Mouse (Mus musculus) midbrain, embryonic 15.5 days (tissue): ENCODE data around the gene Shank1. TPM values are rescaled to one million over a fixed set of nuclear protein-coding genes. Genes with fewer than 3 reads are reported as not detected.
A peak's percentile ranks its signal among the peaks of the same experiment; 100 is the strongest.

Experiments
- ATAC-seq: fragments of 200-750 bp; cut with Nextera tagmentation; replicated peaks from 2 replicates; pipeline ENCODE4 v1.8.0; 2017; ENCODE audit warnings: moderate TSS enrichment
- H3K27ac ChIP-seq: fragments of 300-500 bp; sonication (generic); 2 replicates; pipeline ENCODE4 v1.5.1; 2015; ENCODE audit warnings: mild to moderate bottlenecking, inconsistent platforms
- H3K27me3 ChIP-seq: fragments of 300-500 bp; sonication (generic); replicated peaks from 2 replicates; pipeline ENCODE4 v1.6.1; 2015; ENCODE audit warnings: inconsistent platforms
- H3K36me3 ChIP-seq: fragments of 300-500 bp; sonication (generic); replicated peaks from 2 replicates; pipeline ENCODE4 v1.6.1; 2015; ENCODE audit warnings: inconsistent platforms
- H3K4me1 ChIP-seq: fragments of 300-500 bp; sonication (generic); 2 replicates; pipeline ENCODE4 v1.6.1; 2015; ENCODE audit warnings: inconsistent platforms
- H3K4me2 ChIP-seq: fragments of 300-500 bp; sonication (generic); 2 replicates; pipeline ENCODE4 v1.6.1; 2015; ENCODE audit warnings: inconsistent platforms, mild to moderate bottlenecking, moderate library complexity
- H3K4me3 ChIP-seq: fragments of 300-500 bp; sonication (generic); 2 replicates; pipeline ENCODE4 v1.5.1; 2015; ENCODE audit warnings: mild to moderate bottlenecking, inconsistent platforms
- H3K9ac ChIP-seq: fragments of 300-500 bp; sonication (generic); 2 replicates; pipeline ENCODE4 v1.6.1; 2015; ENCODE audit warnings: mild to moderate bottlenecking, inconsistent platforms
- H3K9me3 ChIP-seq: fragments of 300-500 bp; sonication (generic); 2 replicates; pipeline ENCODE4 v1.6.1; 2016; ENCODE audit warnings: inconsistent platforms
- WGBS: fragments of 180-500 bp; shearing (Covaris S2); methylation state at CpG from one replicate; pipeline ENCODE4 v1.1.7; 2015; ENCODE audit warnings: mixed read lengths; 5-methylcytosine and 5-hydroxymethylcytosine counted together
- polyA plus RNA-seq: library from polyadenylated mRNA; unstranded; fragments of >200 nt; fragmentation: Nextera tagmentation; extraction: Ambion mirVana; gene quantifications from 2 replicates; pipeline ENCODE4 v1.2.1, GENCODE M21; 2015

Gene Shank1
- polyA plus RNA-seq, 1 experiment from 2014 or later = 46.5 TPM

GRCm38 (mm10) chr7:44332336-44332735, 22.3 kb downstream of the Shank1 start:
- ATAC-seq = no peak
- WGBS = 76% methylated on average over 3 of the region's 3 CpGs
- Histone ChIP-seq H3K4me2 (no peak overlapping the region), H3K9me3 (no peaks in the 10 kb centered on the region), H3K27ac (no peak overlapping the region), H3K9ac (no peak overlapping the region), H3K27me3 (no peaks in the 10 kb centered on the region), H3K4me3 (no peak overlapping the region), H3K4me1 (peaks cover 17% of the 10 kb centered on the region), H3K36me3 (peaks cover 18% of the 10 kb centered on the region)

- Histone ChIP-seq H3K27me3 (no peaks in the 10 kb centered on the region), H3K4me2 (no peak overlapping the region), H3K4me1 (peaks cover 31% of the 10 kb centered on the region), H3K4me3 (no peak overlapping the region), H3K27ac (no peak overlapping the region), H3K36me3 (peaks cover 11% of the 10 kb centered on the region), H3K9ac (no peak overlapping the region), H3K9me3 (no peaks in the 10 kb centered on the region)
- 73% methylated on average over 14 of the region's 14 CpGs for WGBS
- ATAC-seq = no peak
These were observed 24.1 kb downstream of the Shank1 start for GRCm38 (mm10) chr7:44334139-44334538.

- no peaks in the 10 kb centered on the region for H3K9me3 ChIP-seq
- 4% methylated on average over 22 of the region's 40 CpGs for WGBS
- no peaks in the 10 kb centered on the region for H3K27me3 ChIP-seq
- ATAC-seq = peak; percentile 75
- H3K4me3 ChIP-seq = peak overlapping the region; percentile 75
- H3K9ac ChIP-seq = peak overlapping the region; percentile 90
- H3K27ac ChIP-seq = peak overlapping the region; percentile 92
- H3K4me1 ChIP-seq = peaks cover 31% of the 10 kb centered on the region
- H3K36me3 ChIP-seq = peaks cover 3% of the 10 kb centered on the region; the same call in 1 of the 2 replicates
- H3K4me2 ChIP-seq = peak overlapping the region; percentile 96
These were observed 25.2 kb downstream of the Shank1 start for GRCm38 (mm10) chr7:44335031-44335878.

GRCm38 (mm10) chr7:44336046-44337021, 26.3 kb downstream of the Shank1 start:
- peak; percentile 79 for ATAC-seq
- Histone ChIP-seq H3K4me1 (peaks cover 31% of the 10 kb centered on the region), H3K4me2 (peak overlapping the region; percentile 96), H3K36me3 (peaks cover 3% of the 10 kb centered on the region; the same call in 1 of the 2 replicates), H3K9me3 (no peaks in the 10 kb centered on the region), H3K4me3 (peak overlapping the region; percentile 75), H3K27me3 (no peaks in the 10 kb centered on the region), H3K9ac (peak overlapping the region; percentile 90), H3K27ac (peak overlapping the region; percentile 92)
- 2% methylated on average over 51 of the region's 54 CpGs for WGBS

- peak; percentile 12 for ATAC-seq
- 2% methylated on average over 32 of the region's 32 CpGs for WGBS
- Histone ChIP-seq H3K27me3 (no peaks in the 10 kb centered on the region), H3K4me1 (peaks cover 31% of the 10 kb centered on the region), H3K27ac (peak overlapping the region; percentile 92), H3K9me3 (no peaks in the 10 kb centered on the region), H3K4me2 (peak overlapping the region; percentile 96), H3K36me3 (peaks cover under 1% of the 10 kb centered on the region; the same call in 1 of the 2 replicates), H3K4me3 (peak overlapping the region; percentile 75), H3K9ac (peak overlapping the region; percentile 90)
These were observed 27.2 kb downstream of the Shank1 start for GRCm38 (mm10) chr7:44337121-44337849.

- H3K9ac ChIP-seq = no peak overlapping the region
- no peak overlapping the region for H3K4me3 ChIP-seq
- no peak overlapping the region for H3K4me2 ChIP-seq
- H3K27ac ChIP-seq = no peak overlapping the region
- H3K4me1 ChIP-seq = peaks cover 26% of the 10 kb centered on the region
- H3K27me3 ChIP-seq = no peaks in the 10 kb centered on the region
- H3K36me3 ChIP-seq = peaks cover 20% of the 10 kb centered on the region
- no peak for ATAC-seq
- H3K9me3 ChIP-seq = no peaks in the 10 kb centered on the region
- WGBS = 75% methylated on average over 6 of the region's 6 CpGs
These were observed 30.2 kb downstream of the Shank1 start for GRCm38 (mm10) chr7:44340226-44340625.

GRCm38 (mm10) chr7:44341119-44341518, 31.1 kb downstream of the Shank1 start:
- H3K27me3 ChIP-seq = no peaks in the 10 kb centered on the region
- H3K36me3 ChIP-seq = peaks cover 28% of the 10 kb centered on the region
- H3K4me3 ChIP-seq = no peak overlapping the region
- ATAC-seq = no peak
- peaks cover 24% of the 10 kb centered on the region for H3K4me1 ChIP-seq
- no peak overlapping the region for H3K4me2 ChIP-seq
- H3K27ac ChIP-seq = no peak overlapping the region
- no peak overlapping the region for H3K9ac ChIP-seq
- no peaks in the 10 kb centered on the region for H3K9me3 ChIP-seq
- 88% methylated on average over 10 of the region's 10 CpGs for WGBS

- no peak for ATAC-seq
- H3K27ac ChIP-seq = no peak overlapping the region
- no peaks in the 10 kb centered on the region for H3K27me3 ChIP-seq
- WGBS = 79% methylated on average over 5 of the region's 5 CpGs
- no peak overlapping the region for H3K9ac ChIP-seq
- no peak overlapping the region for H3K4me2 ChIP-seq
- H3K36me3 ChIP-seq = peaks cover 34% of the 10 kb centered on the region
- no peaks in the 10 kb centered on the region for H3K9me3 ChIP-seq
- no peak overlapping the region for H3K4me3 ChIP-seq
- peaks cover 21% of the 10 kb centered on the region for H3K4me1 ChIP-seq
These were observed 31.7 kb downstream of the Shank1 start for GRCm38 (mm10) chr7:44341714-44342113.

- WGBS = 44% methylated on average over 10 of the region's 11 CpGs
- ATAC-seq = no peak
These were observed 33.5 kb downstream of the Shank1 start for GRCm38 (mm10) chr7:44343459-44344015.

GRCm38 (mm10) chr7:44344622-44345021, 34.6 kb downstream of the Shank1 start:
- Histone ChIP-seq H3K9me3 (no peaks in the 10 kb centered on the region), H3K4me3 (no peak overlapping the region), H3K4me1 (no peaks in the 10 kb centered on the region), H3K27me3 (no peaks in the 10 kb centered on the region), H3K4me2 (no peak overlapping the region), H3K27ac (no peak overlapping the region), H3K9ac (no peak overlapping the region), H3K36me3 (peaks cover 42% of the 10 kb centered on the region)
- no peak for ATAC-seq
- WGBS = 78% methylated on average over 12 of the region's 12 CpGs

More at GRCm38 (mm10) chr7:44343459-44344015, 33.5 kb downstream of the Shank1 start:
- Histone ChIP-seq H3K36me3 (peaks cover 40% of the 10 kb centered on the region), H3K27me3 (no peaks in the 10 kb centered on the region), H3K9me3 (no peaks in the 10 kb centered on the region), H3K4me3 (no peak overlapping the region), H3K9ac (no peak overlapping the region), H3K4me2 (no peak overlapping the region), H3K27ac (no peak overlapping the region), H3K4me1 (peaks cover 2% of the 10 kb centered on the region)

GRCm38 (mm10) chr7:44349043-44349442, 39.0 kb downstream of the Shank1 start:
- Histone ChIP-seq H3K4me2 (no peak overlapping the region), H3K4me1 (peaks cover 30% of the 10 kb centered on the region), H3K4me3 (no peak overlapping the region), H3K27me3 (peaks cover 24% of the 10 kb centered on the region), H3K9ac (no peak overlapping the region), H3K27ac (no peak overlapping the region), H3K9me3 (no peaks in the 10 kb centered on the region), H3K36me3 (peaks cover 32% of the 10 kb centered on the region)
- no peak for ATAC-seq
- 27% methylated on average over 3 of the region's 3 CpGs for WGBS
